Mouse (Mus musculus) forebrain, embryonic 16.5 days (tissue): ENCODE results near the gene Setx. TPM values are rescaled to one million over a fixed set of nuclear protein-coding genes. Genes with fewer than 3 reads are reported as not detected.
A peak's percentile ranks its signal among the peaks of the same experiment; 100 is the strongest.

Experiments used
- ATAC-seq: fragments of 200-750 bp; cut with Nextera tagmentation; 2 replicates; pipeline ENCODE4 v1.8.0; 2017; ENCODE audit warnings: mild to moderate bottlenecking, moderate library complexity
- H3K27ac ChIP-seq: fragments of 300-500 bp; sonication (generic); 2 replicates; pipeline ENCODE4 v1.5.1; 2014; ENCODE audit warnings: low read length, control low read depth
- H3K27me3 ChIP-seq: fragments of 300-500 bp; sonication (generic); replicated peaks from 2 replicates; pipeline ENCODE4 v1.6.1; 2014; ENCODE audit warnings: low read length; ENCODE audit not compliant: control insufficient read depth, insufficient read depth
- H3K36me3 ChIP-seq: fragments of 300-500 bp; sonication (generic); 2 replicates; pipeline ENCODE4 v1.6.1; 2014; ENCODE audit not compliant: control insufficient read depth, insufficient read depth
- H3K4me1 ChIP-seq: fragments of 300-500 bp; sonication (generic); replicated peaks from 2 replicates; pipeline ENCODE4 v1.6.1; 2014; ENCODE audit warnings: low read length; ENCODE audit not compliant: control insufficient read depth, insufficient read depth
- H3K4me2 ChIP-seq: fragments of 300-500 bp; sonication (generic); 2 replicates; pipeline ENCODE4 v1.6.1; 2014; ENCODE audit warnings: mild to moderate bottlenecking, low read length, control low read depth
- H3K4me3 ChIP-seq: fragments of 300-500 bp; sonication (generic); replicated peaks from 2 replicates; pipeline ENCODE4 v1.5.1; 2014; ENCODE audit warnings: mild to moderate bottlenecking, low read length, control low read depth
- H3K9ac ChIP-seq: fragments of 300-500 bp; sonication (generic); replicated peaks from 2 replicates; pipeline ENCODE4 v1.6.1; 2014; ENCODE audit warnings: low read depth, low read length, control low read depth
- H3K9me3 ChIP-seq: fragments of 300-500 bp; sonication (generic); 2 replicates; pipeline ENCODE4 v1.6.1; 2016; ENCODE audit warnings: low read length; ENCODE audit not compliant: control insufficient read depth
- WGBS: fragments of 180-500 bp; shearing (Covaris S2); extraction: QIAGEN DNeasy Blood & Tissue Kit; methylation state at CpG from one replicate; pipeline ENCODE4 v1.1.7; 2014; 5-methylcytosine and 5-hydroxymethylcytosine counted together
- polyA plus RNA-seq: library from polyadenylated mRNA; unstranded; fragments of >200 nt; fragmentation: Nextera tagmentation; extraction: Ambion mirVana; gene quantifications from 2 replicates; pipeline ENCODE4 v1.2.1, GENCODE M21; 2015

The Setx gene
- polyA plus RNA-seq, 1 experiment from 2014 or later: 14.4 TPM

- Histone ChIP-seq H3K27ac (peak overlapping the region; percentile 91), H3K4me1 (peaks cover 9% of the 10 kb centered on the region), H3K27me3 (no peaks in the 10 kb centered on the region), H3K9ac (peak overlapping the region; percentile 81), H3K36me3 (peaks cover 13% of the 10 kb centered on the region), H3K4me2 (peak overlapping the region; percentile 53), H3K4me3 (peak overlapping the region; percentile 75), H3K9me3 (no peaks in the 10 kb centered on the region)
- WGBS: under 1% methylated on average over 77 of the region's 81 CpGs
- ATAC-seq: peak; percentile 98
Measured at GRCm38 (mm10) chr2:29124936-29125701, 1.1 kb downstream of the Setx start.

DNA sequence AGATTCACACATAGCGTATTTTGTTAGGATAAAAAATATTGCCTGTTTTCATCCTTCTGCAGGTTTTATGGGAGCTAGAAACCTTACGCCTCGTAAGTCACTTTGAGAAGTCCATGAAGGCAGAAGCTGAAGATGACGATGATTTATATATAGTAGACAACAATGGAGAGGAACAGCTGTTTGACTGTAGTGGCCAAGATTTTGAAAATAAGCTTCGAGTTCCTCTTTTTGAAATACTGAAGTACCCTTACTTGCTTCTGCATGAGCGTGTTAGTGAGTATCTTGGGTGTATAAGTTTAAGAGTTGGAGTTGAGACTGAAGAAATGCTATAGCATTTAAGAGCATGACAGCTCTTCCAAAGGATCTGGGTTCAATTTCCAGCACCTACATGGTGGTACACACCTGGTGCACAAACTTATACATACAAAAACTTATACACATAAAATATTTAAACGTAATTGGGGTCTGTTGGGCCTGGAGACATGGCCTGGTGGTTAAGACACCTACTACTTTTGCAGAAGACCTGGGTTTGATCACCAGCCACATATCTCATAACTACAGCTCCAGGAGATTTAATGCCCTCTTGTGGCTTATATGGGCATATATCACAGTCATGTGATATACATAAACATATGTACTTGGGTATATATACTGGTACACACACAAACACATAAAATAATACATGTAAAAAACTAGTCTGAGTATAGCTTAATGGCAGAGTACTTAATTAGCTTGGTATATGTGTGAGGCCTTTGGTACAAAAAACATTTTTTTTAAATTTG is 6.3 kb downstream of the Setx start:
- H3K9me3 ChIP-seq: no peaks in the 10 kb centered on the region
- H3K27ac ChIP-seq: no peak overlapping the region
- no peak overlapping the region for H3K9ac ChIP-seq
- no peak overlapping the region for H3K4me3 ChIP-seq
- H3K27me3 ChIP-seq: no peaks in the 10 kb centered on the region
- peaks cover 26% of the 10 kb centered on the region for H3K36me3 ChIP-seq
- H3K4me2 ChIP-seq: no peak overlapping the region
- WGBS: 96% methylated on average over 7 of the region's 7 CpGs
- peaks cover 7% of the 10 kb centered on the region for H3K4me1 ChIP-seq
- ATAC-seq: no peak

DNA sequence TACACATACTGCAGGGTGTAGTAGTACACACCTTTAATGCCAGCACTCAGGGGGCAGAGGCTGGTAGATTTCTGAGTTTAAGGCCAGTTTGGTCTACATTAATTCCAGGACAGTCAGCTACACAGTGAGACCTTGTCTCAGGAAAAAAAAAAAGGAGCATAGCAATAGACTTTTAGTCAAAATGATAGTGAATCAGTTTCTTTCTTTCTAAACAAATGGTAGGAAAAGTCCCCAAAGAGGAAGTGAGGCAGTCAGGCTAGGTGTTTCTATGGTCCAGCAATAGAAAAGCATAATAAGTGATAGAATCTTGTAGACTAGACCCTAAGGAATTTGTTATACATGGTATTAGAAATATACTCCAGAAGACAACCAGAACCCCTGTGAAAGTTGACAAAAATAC is 11.2 kb downstream of the Setx start:
- H3K4me2 ChIP-seq: no peak overlapping the region
- no peak overlapping the region for H3K27ac ChIP-seq
- H3K27me3 ChIP-seq: no peaks in the 10 kb centered on the region
- ATAC-seq: no peak
- no peak overlapping the region for H3K9ac ChIP-seq
- peaks cover 22% of the 10 kb centered on the region for H3K36me3 ChIP-seq
- H3K4me1 ChIP-seq: no peaks in the 10 kb centered on the region
- H3K9me3 ChIP-seq: no peaks in the 10 kb centered on the region
- H3K4me3 ChIP-seq: no peak overlapping the region

DNA sequence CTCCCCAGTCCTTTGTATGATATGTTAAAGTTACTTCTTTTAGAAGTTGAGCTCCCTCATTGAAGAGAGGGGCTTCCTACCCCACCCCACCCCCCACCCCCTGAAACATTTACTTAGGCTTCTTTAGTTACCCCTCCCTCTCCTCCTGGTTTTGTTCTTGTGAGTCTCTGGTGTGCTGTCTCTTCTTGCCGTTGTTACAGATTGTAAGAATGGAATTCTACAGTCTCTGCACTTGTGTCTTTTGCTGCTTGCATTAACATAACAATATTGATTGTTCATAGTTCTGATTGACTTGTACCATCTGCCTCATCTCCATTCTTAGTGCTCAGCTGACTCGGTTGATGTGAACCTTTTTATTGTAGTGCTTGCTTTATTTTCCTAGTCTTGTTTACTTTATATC is 28.0 kb downstream of the Setx start:
- Histone ChIP-seq H3K4me3 (no peak overlapping the region), H3K27ac (no peak overlapping the region), H3K36me3 (peaks cover 37% of the 10 kb centered on the region), H3K4me2 (no peak overlapping the region), H3K9me3 (no peaks in the 10 kb centered on the region), H3K9ac (no peak overlapping the region), H3K27me3 (no peaks in the 10 kb centered on the region), H3K4me1 (no peaks in the 10 kb centered on the region)
- ATAC-seq: no peak
- WGBS: 57% methylated on average over 2 of the region's 2 CpGs

DNA sequence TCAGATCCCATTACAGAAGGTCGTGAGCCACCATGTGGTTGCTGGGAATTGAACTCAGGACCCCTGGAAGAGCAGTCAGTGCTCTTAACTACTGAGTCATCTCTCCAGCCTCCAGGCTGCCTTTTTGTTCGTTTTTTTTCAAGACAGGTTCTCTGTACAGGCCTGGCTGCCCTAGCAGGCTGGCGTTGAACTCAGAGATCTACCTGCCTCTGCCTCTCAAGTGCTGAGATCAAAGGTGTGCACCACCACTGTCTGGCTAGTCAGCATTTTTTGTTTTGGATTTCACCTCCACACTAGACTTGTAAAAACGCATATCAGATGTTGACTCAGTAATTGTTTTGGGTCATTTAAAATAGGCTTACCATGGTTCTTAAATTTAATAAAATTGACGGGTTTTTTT is 44.1 kb downstream of the Setx start:
- no peak overlapping the region for H3K27ac ChIP-seq
- no peaks in the 10 kb centered on the region for H3K9me3 ChIP-seq
- ATAC-seq: no peak
- H3K27me3 ChIP-seq: no peaks in the 10 kb centered on the region
- no peak overlapping the region for H3K4me3 ChIP-seq
- H3K4me1 ChIP-seq: no peaks in the 10 kb centered on the region
- no peak overlapping the region for H3K9ac ChIP-seq
- H3K36me3 ChIP-seq: peaks cover 22% of the 10 kb centered on the region
- H3K4me2 ChIP-seq: no peak overlapping the region
- WGBS: 94% methylated on average over 5 of the region's 5 CpGs

DNA sequence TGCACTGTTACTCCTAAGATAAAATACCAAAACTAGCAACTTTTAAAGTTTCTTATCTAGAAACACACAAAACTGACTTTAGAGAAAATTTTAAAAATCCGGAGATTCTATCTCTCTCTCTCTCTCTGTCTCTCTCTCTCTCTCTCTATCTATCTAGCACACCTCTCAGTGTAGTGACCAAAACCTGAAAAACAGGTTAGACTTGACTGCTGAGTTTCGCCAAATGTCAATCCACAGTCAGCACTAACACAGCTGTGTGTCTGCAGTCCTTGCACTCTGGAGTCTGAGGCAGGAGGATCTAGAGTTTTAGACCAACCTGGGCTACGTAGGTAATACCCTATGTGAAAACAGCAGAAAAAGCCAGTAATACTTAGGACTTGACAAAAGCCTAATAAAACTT is 50.9 kb downstream of the Setx start:
- no peak overlapping the region for H3K4me3 ChIP-seq
- no peak overlapping the region for H3K4me2 ChIP-seq
- H3K9me3 ChIP-seq: no peaks in the 10 kb centered on the region
- H3K4me1 ChIP-seq: no peaks in the 10 kb centered on the region
- H3K9ac ChIP-seq: no peak overlapping the region
- peaks cover 29% of the 10 kb centered on the region for H3K36me3 ChIP-seq
- WGBS: 91% methylated on average over 3 of the region's 3 CpGs
- H3K27ac ChIP-seq: no peak overlapping the region
- H3K27me3 ChIP-seq: no peaks in the 10 kb centered on the region
- no peak for ATAC-seq

GRCm38 (mm10) chr2:29179810-29180209 is 55.8 kb downstream of the Setx start:
- Histone ChIP-seq H3K36me3 (peaks cover 30% of the 10 kb centered on the region), H3K27ac (no peak overlapping the region)

DNA sequence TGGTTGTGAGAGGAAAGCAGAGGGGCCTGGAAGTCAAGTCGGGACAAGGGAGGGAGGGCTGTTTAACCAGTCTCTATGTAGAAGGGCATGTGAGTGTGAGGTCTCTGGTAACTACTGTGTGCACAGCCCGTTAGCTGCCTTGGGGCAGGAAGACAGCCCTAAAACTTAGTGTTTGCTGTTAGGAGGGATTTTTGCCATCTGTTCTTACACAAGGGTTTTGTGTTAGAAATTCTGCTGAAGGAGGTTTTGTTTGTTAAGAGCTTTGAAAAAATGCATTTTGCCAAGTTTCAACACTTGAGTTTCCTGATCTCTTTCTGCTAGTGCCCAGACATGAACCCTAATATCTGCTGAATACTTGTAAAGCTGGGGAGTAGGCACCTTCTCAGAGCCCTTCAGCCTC is 57.1 kb downstream of the Setx start:
- no peak overlapping the region for H3K4me2 ChIP-seq
- H3K27ac ChIP-seq: no peak overlapping the region
- whole genome bisulfite sequencing: 84% methylated on average over 2 of the region's 2 CpGs
- H3K4me3 ChIP-seq: no peak overlapping the region
- ATAC-seq: no peak
- no peaks in the 10 kb centered on the region for H3K4me1 ChIP-seq
- no peaks in the 10 kb centered on the region for H3K27me3 ChIP-seq
- no peak overlapping the region for H3K9ac ChIP-seq
- peaks cover 26% of the 10 kb centered on the region for H3K36me3 ChIP-seq
- no peaks in the 10 kb centered on the region for H3K9me3 ChIP-seq

More at GRCm38 (mm10) chr2:29179810-29180209, 55.8 kb downstream of the Setx start:
- no peak for ATAC-seq
- Histone ChIP-seq H3K9me3 (no peaks in the 10 kb centered on the region), H3K4me3 (no peak overlapping the region), H3K4me1 (no peaks in the 10 kb centered on the region), H3K27me3 (no peaks in the 10 kb centered on the region), H3K4me2 (no peak overlapping the region), H3K9ac (no peak overlapping the region)
- WGBS: 89% methylated on average over 4 of the region's 4 CpGs

DNA sequence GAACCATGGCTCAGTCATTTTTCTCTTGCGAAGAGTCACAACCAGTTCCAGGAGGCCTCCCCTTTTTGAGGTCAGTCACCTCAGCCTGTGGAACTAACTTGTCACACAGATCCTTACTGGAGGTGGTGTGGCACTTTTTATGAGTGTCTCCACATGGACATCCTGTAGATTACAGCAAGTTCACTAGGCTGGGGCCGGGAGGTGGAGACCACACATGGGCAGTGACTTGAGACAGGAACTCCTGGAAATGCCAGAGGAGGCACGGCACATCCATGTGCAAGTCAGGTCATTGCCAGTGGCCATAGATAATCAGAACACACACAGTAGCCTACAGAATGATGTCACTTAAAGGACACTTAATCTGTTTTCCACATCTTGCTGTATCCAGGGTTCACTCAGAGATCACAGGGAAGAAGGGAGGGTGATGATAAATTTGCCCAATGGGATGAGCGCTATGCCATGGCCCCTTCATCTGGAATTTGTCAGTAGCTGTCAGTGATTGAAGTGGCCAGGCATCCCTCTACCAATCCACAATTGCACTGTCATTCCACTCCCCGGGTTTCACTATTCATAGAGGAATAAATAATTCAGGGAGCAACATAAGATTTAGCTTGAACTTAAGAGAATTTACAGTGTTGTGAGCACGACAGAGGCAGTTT is 59.4 kb downstream of the Setx start:
- ATAC-seq: no peak
- peaks cover 14% of the 10 kb centered on the region for H3K36me3 ChIP-seq
- 83% methylated on average over 6 of the region's 6 CpGs for WGBS

More for the DNA sequence above, 59.4 kb downstream of the Setx start:
- H3K9ac ChIP-seq: no peak overlapping the region
- H3K9me3 ChIP-seq: no peaks in the 10 kb centered on the region
- H3K27ac ChIP-seq: no peak overlapping the region
- no peak overlapping the region for H3K4me3 ChIP-seq
- H3K4me2 ChIP-seq: no peak overlapping the region
- no peaks in the 10 kb centered on the region for H3K4me1 ChIP-seq
- no peaks in the 10 kb centered on the region for H3K27me3 ChIP-seq
